Mouse (Mus musculus): ENCODE results near the gene Card9.

DNA sequence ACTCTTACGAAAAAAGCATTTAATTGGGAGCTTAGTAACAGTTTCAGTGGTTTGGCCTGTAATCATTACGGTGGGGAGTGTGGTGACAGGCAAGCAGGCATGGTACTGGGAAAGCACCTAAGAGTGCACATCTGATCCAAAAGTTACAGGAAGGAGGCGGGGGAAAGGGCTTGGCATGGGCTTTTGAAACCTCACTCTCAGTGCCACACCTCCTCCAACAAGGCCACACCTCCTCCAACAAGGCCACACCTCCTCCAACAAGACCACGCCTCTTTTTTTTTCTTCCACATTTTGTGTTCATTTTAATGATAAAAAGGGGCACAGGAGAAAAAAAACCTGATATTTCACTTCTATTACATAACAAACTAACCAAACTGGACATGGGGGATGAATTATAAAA lies 32.9 kb downstream of the Card9 start:
- TF ChIP-seq POLR2A (IDR thresholded peaks at IDR 0.05; ENCODE audit: insufficient read depth, low read depth, low read length): no peak
- no peak for TF ChIP-seq CTCF (IDR thresholded peaks at IDR 0.05; ENCODE audit: insufficient read depth, low read depth, low read length)
